Mouse (Mus musculus) mammary gland, adult 2 months (tissue): ENCODE results near the gene Nes. TPM values are rescaled to one million over a fixed set of nuclear protein-coding genes. Genes with fewer than 3 reads are reported as not detected.

Source experiments
- polyA plus RNA-seq: library from polyadenylated mRNA; depleted of rRNA; stranded (reverse); fragments of >200 nt; gene quantifications from 2 replicates; pipeline ENCODE4 v1.2.3, GENCODE M21; 2012; ENCODE audit warnings: low replicate concordance; rRNA removed

Nes gene
- 5.5 and 8.3 TPM in 2 replicates for polyA plus RNA-seq

GRCm38 (mm10) chr3:87970939-87971488 lies at the start of gene Nes:
Nes (plus strand) TSS chr3:87971078.

DNA sequence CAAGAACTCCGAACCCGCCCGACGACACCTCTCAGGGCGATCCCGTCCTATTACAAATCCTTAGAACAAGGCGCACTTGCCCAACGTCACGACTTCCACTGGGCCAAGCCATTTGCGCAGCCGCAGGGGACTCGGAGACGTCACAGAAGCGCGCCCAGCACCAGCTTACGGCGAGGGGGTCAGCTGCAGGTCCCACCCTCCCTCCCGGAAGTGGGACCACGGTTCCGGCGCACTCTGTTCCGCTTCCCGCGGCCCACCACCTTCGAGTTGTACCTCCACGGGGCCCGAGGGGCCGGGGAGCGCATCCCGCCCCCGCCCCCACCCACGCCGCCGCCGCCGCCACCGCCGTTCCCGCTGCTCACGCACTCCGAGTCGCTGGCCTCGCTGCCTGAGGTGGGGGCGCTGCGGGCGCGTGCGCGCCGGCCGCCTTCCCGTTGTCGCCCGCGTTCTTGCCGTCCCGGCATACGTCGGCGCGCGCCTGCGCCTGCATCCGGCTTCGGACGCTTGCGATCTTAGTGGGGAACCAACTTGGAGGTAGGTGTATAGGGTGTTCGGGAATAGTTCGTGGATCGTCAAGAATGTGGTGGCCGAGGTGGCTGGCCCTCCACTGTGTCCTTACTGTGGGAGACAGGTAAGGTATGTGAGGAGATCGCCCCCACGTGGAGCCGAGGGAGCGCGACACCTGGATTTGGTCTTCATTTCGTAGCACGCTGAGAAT lies 40.6 kb upstream of the Nes start, which contains the start of the genes Isg20l2 and Rrnad1:
TSS of gene Isg20l2 (plus strand) at position 237 of the 718 bp plus-strand sequence.
TSS of gene Rrnad1 (minus strand) at position 640 of the 718 bp plus-strand sequence.

DNA sequence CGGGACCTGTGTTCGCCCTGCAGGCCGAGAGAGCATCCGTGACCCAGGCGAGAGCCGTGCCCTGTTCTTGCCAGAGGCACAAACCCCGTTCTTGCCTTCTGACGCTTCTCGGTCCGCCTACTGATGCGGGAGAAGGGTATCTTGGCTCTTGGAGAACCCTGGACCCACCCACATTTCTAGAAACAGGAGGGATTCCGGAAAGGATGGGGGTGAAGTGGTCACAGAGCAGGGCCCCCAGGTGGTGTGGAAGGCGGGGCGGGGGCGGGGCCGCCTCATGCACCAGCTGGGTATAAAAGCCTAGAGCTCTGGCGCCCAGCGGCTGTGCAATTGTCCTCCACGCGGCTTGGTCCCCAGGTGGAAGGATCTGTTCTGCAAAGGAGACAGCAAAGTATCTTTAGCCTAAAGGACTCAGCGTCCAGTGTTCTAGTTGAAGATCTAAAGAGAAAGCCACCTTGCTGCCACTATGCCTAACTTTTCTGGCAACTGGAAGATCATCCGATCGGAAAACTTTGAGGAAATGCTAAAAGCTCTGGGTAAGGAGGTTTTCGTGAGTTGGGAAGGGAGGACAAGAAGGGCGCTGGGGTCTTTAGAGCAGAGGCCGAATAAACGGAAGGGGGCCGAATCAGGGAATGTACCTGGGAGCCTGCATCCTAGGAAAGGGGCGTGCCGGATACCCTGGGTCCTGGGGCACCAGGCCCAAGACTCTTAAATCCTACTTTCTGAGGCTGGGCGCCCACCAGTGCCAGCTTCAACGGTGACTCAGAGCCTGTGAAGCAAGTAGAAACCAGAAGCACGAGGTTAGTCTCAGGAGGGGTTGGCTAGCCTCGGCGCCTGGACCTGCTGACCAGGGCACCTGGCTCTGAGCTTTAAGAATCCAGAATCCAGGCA lies 22.3 kb upstream of the Nes start, which contains the start of gene Crabp2:
TSS of gene Crabp2 (plus strand) at position 289 of the 888 bp plus-strand sequence.

DNA sequence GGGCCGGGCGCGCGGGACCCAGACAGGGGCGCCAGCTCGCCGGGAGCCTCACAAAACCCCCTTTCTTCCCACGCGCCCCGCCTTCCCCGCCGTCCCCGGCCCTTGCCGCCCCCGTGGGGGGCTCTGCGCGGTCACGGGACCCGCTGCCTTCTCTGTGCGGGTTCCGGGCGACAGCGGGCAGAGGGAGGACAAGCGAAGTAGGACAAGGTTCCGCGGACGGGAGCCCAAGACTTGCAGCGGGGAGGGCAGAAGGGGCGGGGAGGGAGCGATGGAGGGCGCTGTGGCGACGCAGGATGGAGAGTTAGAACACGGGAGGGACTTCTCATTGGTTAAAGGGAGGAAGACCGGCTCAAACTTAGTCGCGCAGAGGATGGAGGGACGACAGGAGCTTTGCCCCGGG lies 29.3 kb downstream of the Nes start, which contains the start of gene Bcan:
TSS of gene Bcan (minus strand) at position 50 of the 400 bp plus-strand sequence.

GRCm38 (mm10) chr3:88027434-88028186 lies 56.7 kb downstream of the Nes start, which contains the start of gene Hapln2:
Hapln2 (minus strand) TSS chr3:88027583.

Other genes with a start within 250 kb of the Nes start
- 0.13 and 0.32 TPM in 2 replicates for gene Lrrc71, start 222.5 kb upstream of the Nes start, polyA plus RNA-seq
- 2.8 and 7.2 TPM in 2 replicates for gene Ntrk1, start 175.9 kb upstream of the Nes start, polyA plus RNA-seq
- gene Insrr, start 174.1 kb upstream of the Nes start, polyA plus RNA-seq: 1.6 TPM in 2 replicates
- gene Pear1, start 146.8 kb upstream of the Nes start, polyA plus RNA-seq: 101 and 130 TPM in 2 replicates
- 13.9 and 25.6 TPM in 2 replicates for gene Sh2d2a, start 124.3 kb upstream of the Nes start, polyA plus RNA-seq
- gene Prcc, start 85.5 kb upstream of the Nes start, polyA plus RNA-seq: 28.7 and 33.3 TPM in 2 replicates
- 51.3 and 106 TPM in 2 replicates for gene Hdgf, start 64.8 kb upstream of the Nes start, polyA plus RNA-seq
- gene Mrpl24, start 51.6 kb upstream of the Nes start, polyA plus RNA-seq: 26.0 and 58.0 TPM in 2 replicates
- gene Isg20l2, start 40.8 kb upstream of the Nes start, polyA plus RNA-seq: 13.4 and 17.8 TPM in 2 replicates
- gene Rrnad1, start 40.4 kb upstream of the Nes start, polyA plus RNA-seq: 34.7 and 39.2 TPM in 2 replicates
- gene Crabp2, start 22.4 kb upstream of the Nes start, polyA plus RNA-seq: 1.8 and 4.6 TPM in 2 replicates
- gene Bcan, start 29.2 kb downstream of the Nes start, polyA plus RNA-seq: 0.06 and 0.08 TPM in 2 replicates
- 0.10 and 0.45 TPM in 2 replicates for gene Hapln2, start 56.5 kb downstream of the Nes start, polyA plus RNA-seq
- 4.2 and 6.0 TPM in 2 replicates for gene Gpatch4, start 72.0 kb downstream of the Nes start, polyA plus RNA-seq
- gene Naxe, start 87.4 kb downstream of the Nes start, polyA plus RNA-seq: 68.0 and 109 TPM in 2 replicates
- gene Ttc24, start 107.2 kb downstream of the Nes start, polyA plus RNA-seq: not detected in 2 replicates
- 2.2 TPM in 2 replicates for gene Iqgap3, start 110.9 kb downstream of the Nes start, polyA plus RNA-seq
- gene Mef2d, start 171.3 kb downstream of the Nes start, polyA plus RNA-seq: 100 and 138 TPM in 2 replicates